Mouse (Mus musculus) C2C12 (cell line): ENCODE data around the gene P3h2.

ENCODE experiments used
- MAX ChIP-seq: IDR thresholded peaks from one replicate; pipeline ENCODE4 v1.6.1; 2011; ENCODE audit warnings: mild to moderate bottlenecking, control low read depth
- MYOG ChIP-seq: IDR thresholded peaks from one replicate; pipeline ENCODE4 v1.6.1; 2011; ENCODE audit not compliant: control insufficient read depth, insufficient read length; ENCODE audit errors: extremely low read depth

- TF ChIP-seq MYOG (no peak), MAX (no peak)
These were observed 102.7 kb downstream of the P3h2 start for GRCm38 (mm10) chr16:26002848-26003247.
